In genomic region chr3:79039666-79040450, GRCm38 (mm10) we compare ENCODE assay signal across 16 mouse cellular contexts.
DNase-seq lines count a peak whose midpoint lies in the region; ATAC-seq and TF ChIP-seq lines count a peak whose summit lies in the region.
"Had no signal": no experiment of that assay in that cellular context is flagged by ENCODE, and none has a peak within 500 bp of the region (broad histone marks: within the 10 kb centered on the region; RNA-seq: fewer than 3 reads in every experiment).

No protein-coding gene starts in this region.

- no peak overlapping the region for H3K9ac ChIP-seq in heart, adult 2 months (ENCODE audit: low read depth, low read length)
- H3K9ac ChIP-seq in lung, embryonic 15.5 days = no peak overlapping the region
- H3K9ac ChIP-seq in midbrain, postnatal 0 days (replicated peaks; ENCODE audit: low read length, poor library complexity, severe bottlenecking) = no peak overlapping the region
- H3K9ac ChIP-seq: embryonic facial prominence, embryonic 12.5 days; forebrain, postnatal 0 days; heart, embryonic 15.5 days; liver, postnatal 0 days had no signal

- H3K27me3 ChIP-seq in heart, adult 2 months (ENCODE audit: control insufficient read depth, insufficient read depth, low read length) = no peaks in the 10 kb centered on the region
- no peaks in the 10 kb centered on the region for H3K27me3 ChIP-seq in heart, embryonic 10.5 days (ENCODE audit: insufficient read depth, poor library complexity, severe bottlenecking)
- no peaks in the 10 kb centered on the region for H3K27me3 ChIP-seq in lung, embryonic 15.5 days
- no peaks in the 10 kb centered on the region for H3K27me3 ChIP-seq in midbrain, postnatal 0 days (ENCODE audit: insufficient read depth, low read length)
- H3K27me3 ChIP-seq: embryonic facial prominence, embryonic 12.5 days; heart, embryonic 15.5 days had no signal

- 0 out of 2 replicates have a peak, but pooled peaks have one; percentile 11 for TF ChIP-seq POLR2A in heart, adult 2 months (IDR thresholded peaks at IDR 0.05; ENCODE audit: insufficient read depth, low read depth, low read length)

- peak; percentile 27; the same call in 1 of the 2 replicates for ATAC-seq in lung, embryonic 15.5 days (ENCODE audit: borderline replicate concordance, extremely low read depth, low FRiP score, low TSS enrichment)
- no peak for ATAC-seq in midbrain, postnatal 0 days (ENCODE audit: low FRiP score)
- ATAC-seq: forebrain, postnatal 0 days; liver, postnatal 0 days had no signal

- intact Hi-C loops in heart, adult 2 months (cut with DNase I) = loop anchor here (5.0 kb wide), 2 partner anchors 53 to 157 kb away; no protein-coding TSS in a partner anchor

- H3K9me3 ChIP-seq in heart, embryonic 10.5 days = no peaks in the 10 kb centered on the region
- H3K9me3 ChIP-seq in lung, embryonic 15.5 days = no peaks in the 10 kb centered on the region
- H3K9me3 ChIP-seq in midbrain, postnatal 0 days (ENCODE audit: low read length) = no peaks in the 10 kb centered on the region
- H3K9me3 ChIP-seq: embryonic facial prominence, embryonic 12.5 days; heart, embryonic 15.5 days; limb, embryonic 10.5 days had no signal

- H3K79me2 ChIP-seq in heart, adult 2 months (replicated peaks; ENCODE audit: control insufficient read depth, insufficient read depth, low read length) = no peaks in the 10 kb centered on the region

- DNase-seq in heart, adult 2 months = peak in 1 of 2 experiments; percentile 58
- DNase-seq in heart, embryonic 10.5 days (ENCODE audit: low spot score) = no peak
- DNase-seq in CD4-positive helper T cell, adult 2 months (ENCODE audit: low read depth, low spot score) = peak; percentile 31
- DNase-seq in ZHBTc4 (ENCODE audit: low read depth, low spot score) = peak; percentile 90
- no peak for DNase-seq in adrenal gland, adult 8-10 months
- no peak for DNase-seq in midbrain, postnatal 0 days (ENCODE audit: low spot score)
- DNase-seq in spleen, postnatal 14 days (ENCODE audit: low spot score in 2 of 2) = no peak
- DNase-seq: adrenal gland, postnatal 10 days; cerebellum, adult 11-12 months; forebrain, postnatal 0 days; liver, postnatal 0 days had no signal

- peak overlapping the region; percentile 71 for H3K27ac ChIP-seq in heart, adult 2 months
- H3K27ac ChIP-seq in heart, embryonic 10.5 days = no peak overlapping the region
- H3K27ac ChIP-seq in lung, embryonic 15.5 days = no peak overlapping the region; the same call in 1 of the 2 replicates
- H3K27ac ChIP-seq in midbrain, postnatal 0 days (ENCODE audit: low read depth, low read length) = no peak overlapping the region
- H3K27ac ChIP-seq: embryonic facial prominence, embryonic 12.5 days; heart, embryonic 15.5 days; limb, embryonic 10.5 days had no signal

- no peak overlapping the region for H3K4me3 ChIP-seq in heart, adult 2 months
- no peak overlapping the region for H3K4me3 ChIP-seq in heart, embryonic 10.5 days
- H3K4me3 ChIP-seq in lung, embryonic 15.5 days = no peak overlapping the region
- no peak overlapping the region for H3K4me3 ChIP-seq in midbrain, postnatal 0 days (ENCODE audit: low read depth, low read length)
- H3K4me3 ChIP-seq: embryonic facial prominence, embryonic 12.5 days; heart, embryonic 15.5 days; limb, embryonic 10.5 days; myocyte had no signal

- peaks cover 4% of the 10 kb centered on the region for H3K4me1 ChIP-seq in heart, adult 2 months (ENCODE audit: control insufficient read depth, insufficient read depth, low read length)
- no peaks in the 10 kb centered on the region for H3K4me1 ChIP-seq in heart, embryonic 10.5 days
- H3K4me1 ChIP-seq in lung, embryonic 15.5 days = no peaks in the 10 kb centered on the region
- H3K4me1 ChIP-seq in midbrain, postnatal 0 days (ENCODE audit: insufficient read depth, low read length) = no peaks in the 10 kb centered on the region
- H3K4me1 ChIP-seq: embryonic facial prominence, embryonic 12.5 days; heart, embryonic 15.5 days; limb, embryonic 10.5 days had no signal

- TF ChIP-seq EP300 in heart, adult 2 months (IDR thresholded peaks at IDR 0.05; ENCODE audit: insufficient read depth, low read depth, low read length) = peak; percentile 88

- H3K36me3 ChIP-seq in heart, adult 2 months (ENCODE audit: control insufficient read depth, insufficient read depth, low read length) = peaks cover 2% of the 10 kb centered on the region; the same call in 1 of the 2 replicates
- no peaks in the 10 kb centered on the region for H3K36me3 ChIP-seq in heart, embryonic 10.5 days
- no peaks in the 10 kb centered on the region for H3K36me3 ChIP-seq in lung, embryonic 15.5 days
- no peaks in the 10 kb centered on the region for H3K36me3 ChIP-seq in midbrain, postnatal 0 days (ENCODE audit: insufficient read depth, low read length)
- H3K36me3 ChIP-seq: embryonic facial prominence, embryonic 12.5 days; heart, embryonic 15.5 days; limb, embryonic 10.5 days had no signal

- no peak for TF ChIP-seq CTCF in heart, adult 2 months (IDR thresholded peaks at IDR 0.05)
- no peak for TF ChIP-seq CTCF in midbrain, postnatal 0 days (IDR thresholded peaks at IDR 0.05)

- no peak overlapping the region for H3K4me2 ChIP-seq in lung, embryonic 15.5 days
- no peak overlapping the region for H3K4me2 ChIP-seq in midbrain, postnatal 0 days (ENCODE audit: low read depth, low read length, poor library complexity, severe bottlenecking)
- H3K4me2 ChIP-seq: embryonic facial prominence, embryonic 12.5 days; heart, embryonic 15.5 days had no signal

- 45% methylated on average over 2 of the region's 2 CpGs for WGBS in heart, adult 2 months
- 61% methylated on average over 2 of the region's 2 CpGs for WGBS in heart, embryonic 10.5 days
- WGBS in lung, embryonic 15.5 days = 30% methylated on average over 2 of the region's 2 CpGs
- 56% methylated on average over 2 of the region's 2 CpGs for WGBS in midbrain, postnatal 0 days

Comparison
In these comparisons a context has a peak if more than half of its experiments do, and no peak if none do; other contexts are left out.
1. DNase-seq: peak in CD4-positive helper T cell, adult 2 months (single experiment) and ZHBTc4 (single experiment); none in heart, embryonic 10.5 days (single experiment), adrenal gland, adult 8-10 months (single experiment), midbrain, postnatal 0 days (single experiment) and spleen, postnatal 14 days (0 of 2).